Mouse (Mus musculus) CH12.LX (cell line): ENCODE results near the gene Jak2. TPM values are rescaled to one million over a fixed set of nuclear protein-coding genes. Genes with fewer than 3 reads are reported as not detected.

Source experiments
- DNase-seq: peaks from one replicate; pipeline ENCODE4 v3.0.0-alpha.2; 2013; ENCODE audit errors: extremely low read depth
- H3K27ac ChIP-seq: 2 replicates; pipeline ENCODE4 v1.5.1; 2012; ENCODE audit warnings: low read depth, mild to moderate bottlenecking, control low read depth, moderate library complexity; ENCODE audit not compliant: insufficient read depth
- H3K27me3 ChIP-seq: replicated peaks from 2 replicates; pipeline ENCODE3; 2012; ENCODE audit warnings: inconsistent platforms
- H3K36me3 ChIP-seq, 2 experiments: replicated peaks in 1 of 2; 2 replicates each; pipeline versions ENCODE3 to v1.6.1; 2012; ENCODE audit warnings: inconsistent platforms in 1 of 2, low read length in 1 of 2, mild to moderate bottlenecking in 1 of 2, mixed read lengths in 1 of 2, moderate library complexity in 1 of 2; ENCODE audit not compliant: control insufficient read depth in 1 of 2, insufficient read depth in 1 of 2
- H3K4me1 ChIP-seq, 2 experiments: 2 replicates each; pipeline ENCODE4 v1.6.1; 2012; ENCODE audit warnings: inconsistent platforms in 1 of 2, moderate library complexity in 1 of 2; ENCODE audit not compliant: insufficient read depth in 2 of 2, control insufficient read depth in 1 of 2
- H3K4me2 ChIP-seq: 2 replicates; pipeline ENCODE4 v1.6.1; 2012; ENCODE audit warnings: low read depth, mild to moderate bottlenecking, control low read depth; ENCODE audit not compliant: poor library complexity, insufficient read depth, severe bottlenecking
- H3K4me3 ChIP-seq, 3 experiments: fragments of 150-350 bp in 1 of 3; sonication (generic) in 1 of 3; replicated peaks in 1 of 3; 2 replicates each; pipeline versions ENCODE3 to v1.5.1; 2011 to 2012; ENCODE audit warnings: low read depth in 2 of 3, low read length in 2 of 3, mild to moderate bottlenecking in 2 of 3, moderate library complexity in 2 of 3, control low read depth in 1 of 3, improper control_type of control experiment in 1 of 3, inconsistent platforms in 1 of 3, mixed read lengths in 1 of 3; ENCODE audit not compliant: poor library complexity in 1 of 3
- H3K79me2 ChIP-seq: replicated peaks from 2 replicates; pipeline ENCODE4 v1.6.1; 2012; ENCODE audit warnings: mild to moderate bottlenecking, moderate library complexity; ENCODE audit not compliant: control insufficient read depth, poor library complexity, insufficient read depth, severe bottlenecking; ENCODE audit errors: extremely low read depth
- H3K9ac ChIP-seq: 2 replicates; pipeline ENCODE4 v1.6.1; 2012; ENCODE audit warnings: low read depth, mild to moderate bottlenecking, control low read depth, moderate library complexity; ENCODE audit not compliant: insufficient read depth
- H3K9me3 ChIP-seq: replicated peaks from 2 replicates; pipeline ENCODE3; 2012; ENCODE audit warnings: low read length, inconsistent platforms, mixed read lengths
- CTCF ChIP-seq, 2 experiments: IDR thresholded peaks in 1 of 2; conservative IDR thresholded peaks in 1 of 2; 2 replicates each; pipeline ENCODE4 v1.5.1; 2011 to 2012; ENCODE audit warnings: low read depth in 2 of 2, low read length in 2 of 2, improper control_type of control experiment in 1 of 2, inconsistent platforms in 1 of 2, mild to moderate bottlenecking in 1 of 2, moderate library complexity in 1 of 2
- EP300 ChIP-seq: IDR thresholded peaks from 2 replicates; pipeline ENCODE4 v1.6.1; 2011; ENCODE audit warnings: low read length, improper control_type of control experiment
- ETS1 ChIP-seq: conservative IDR thresholded peaks from 2 replicates; pipeline ENCODE4 v1.6.1; 2012; ENCODE audit warnings: low read depth, mild to moderate bottlenecking, inconsistent platforms, low read length, improper control_type of control experiment, moderate library complexity
- GABPA ChIP-seq: IDR thresholded peaks from 2 replicates; pipeline ENCODE4 v1.6.1; 2012; ENCODE audit warnings: low read depth, low read length, improper control_type of control experiment, inconsistent platforms; ENCODE audit not compliant: insufficient replicate concordance
- JUN ChIP-seq: IDR thresholded peaks from 2 replicates; pipeline ENCODE4 v1.6.1; 2011; ENCODE audit warnings: low read depth, mild to moderate bottlenecking, low read length, improper control_type of control experiment, moderate library complexity; ENCODE audit not compliant: insufficient read depth
- POLR2A ChIP-seq: IDR thresholded peaks from 2 replicates; pipeline ENCODE4 v1.6.1; 2011; ENCODE audit warnings: low read depth, mild to moderate bottlenecking, improper control_type of control experiment, low read length
- POLR2AphosphoS2 ChIP-seq: IDR thresholded peaks from 2 replicates; pipeline ENCODE4 v1.6.1; 2011; ENCODE audit warnings: low read depth, low read length, improper control_type of control experiment
- RAD21 ChIP-seq: IDR thresholded peaks from 2 replicates; pipeline ENCODE4 v1.6.1; 2011; ENCODE audit warnings: low read depth, mild to moderate bottlenecking, low read length, improper control_type of control experiment, moderate library complexity
- SMC3 ChIP-seq: IDR thresholded peaks from 2 replicates; pipeline ENCODE4 v1.6.1; 2011; ENCODE audit warnings: low read depth, low read length, improper control_type of control experiment
- TBP ChIP-seq: conservative IDR thresholded peaks from 2 replicates; pipeline ENCODE4 v1.6.1; 2011; ENCODE audit warnings: low read depth, low read length, improper control_type of control experiment
- ZC3H11A ChIP-seq: IDR thresholded peaks from 2 replicates; pipeline ENCODE4 v1.6.1; 2012; ENCODE audit warnings: low read depth, mild to moderate bottlenecking, inconsistent platforms, low read length, improper control_type of control experiment
- ZMIZ1 ChIP-seq: IDR thresholded peaks from 2 replicates; pipeline ENCODE4 v1.6.1; 2012; ENCODE audit warnings: low read depth, mild to moderate bottlenecking, inconsistent platforms, low read length, improper control_type of control experiment
- dilution Hi-C: fragments of 300-500 bp; cut with MboI; formaldehyde crosslinking; loops from 2 replicates; pipeline ENCODE4 v1.14.3; 2020; ENCODE audit warnings: low sequenced_read_pairs; ENCODE audit not compliant: extremely low pct_unique_long_range_greater_than_20kb, extremely low pct_ligation_motif_present
- in situ Hi-C: fragments of 300-500 bp; cut with MboI; formaldehyde crosslinking; loops from 3 replicates; pipeline ENCODE4 v1.14.3; 2019; ENCODE audit warnings: low sequenced_read_pairs, low pct_ligation_motif_present, low pct_unique_long_range_greater_than_20kb, mixed read lengths
- polyA plus RNA-seq: library from polyadenylated mRNA; unstranded; fragments of >175 nt; gene quantifications from 2 replicates; pipeline ENCODE4 v1.2.1, GENCODE M21; 2012; ENCODE audit warnings: low read depth; ENCODE audit not compliant: insufficient read length
- total RNA-seq, 2 experiments: library from RNA; depleted of rRNA; stranded (reverse); fragments of 300-350 nt in 1 of 2; fragments of >200 nt in 1 of 2; gene quantifications; 2 replicates each; pipeline ENCODE4 v1.2.3; 2012 to 2014

The Jak2 gene
- total and polyA plus RNA-seq, 3 experiments = 6.6 to 11.5 (median 8.4) TPM

DNA sequence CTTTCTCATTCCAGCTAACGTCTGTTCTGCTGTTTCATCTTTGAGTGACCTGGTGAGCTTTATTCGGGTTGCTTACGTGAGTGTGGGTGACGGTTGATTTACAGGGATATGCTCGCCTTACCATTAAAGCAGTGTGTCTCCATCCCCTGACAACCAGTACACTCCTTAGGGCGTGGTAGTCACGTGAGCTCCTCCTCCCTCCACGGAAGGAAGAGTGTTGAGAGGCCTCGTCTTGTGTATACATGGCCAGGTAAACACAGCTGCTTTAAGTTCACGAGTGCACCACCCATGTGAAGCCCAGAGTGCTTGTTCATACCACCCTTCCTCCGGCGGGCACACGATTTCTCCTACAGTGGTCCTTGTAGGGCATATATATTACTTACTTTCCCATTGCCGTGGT is 39.9 kb downstream of the Jak2 start:
- no peaks in the 10 kb centered on the region; a peak in 1 of 4 replicates for H3K4me1 ChIP-seq
- H3K4me3 ChIP-seq = no peak overlapping the region
- H3K4me2 ChIP-seq = no peak overlapping the region
- H3K27ac ChIP-seq = no peak overlapping the region
- TF ChIP-seq ZC3H11A (no peak), RAD21 (no peak), EP300 (no peak), POLR2AphosphoS2 (no peak), POLR2A (no peak), CTCF (conservative IDR thresholded peaks at IDR 0.05 in 1 of 2, IDR thresholded peaks at IDR 0.05 in 1 of 2; ENCODE audit: low read depth in 2 of 2, low read length in 2 of 2) (no peak), JUN (no peak), GABPA (no peak)
- TF ChIP-seq, all 38 proteins: peak for 0
- no peaks in the 10 kb centered on the region for H3K27me3 ChIP-seq
- dilution Hi-C loops = no loop called here
- H3K36me3 ChIP-seq = peaks cover 19 to 40% of the 10 kb centered on the region in 2 experiments
- no peak for DNase-seq
- no peaks in the 10 kb centered on the region for H3K79me2 ChIP-seq
- no peaks in the 10 kb centered on the region for H3K9me3 ChIP-seq
- in situ Hi-C loops = no loop called here
- H3K9ac ChIP-seq = no peak overlapping the region

DNA sequence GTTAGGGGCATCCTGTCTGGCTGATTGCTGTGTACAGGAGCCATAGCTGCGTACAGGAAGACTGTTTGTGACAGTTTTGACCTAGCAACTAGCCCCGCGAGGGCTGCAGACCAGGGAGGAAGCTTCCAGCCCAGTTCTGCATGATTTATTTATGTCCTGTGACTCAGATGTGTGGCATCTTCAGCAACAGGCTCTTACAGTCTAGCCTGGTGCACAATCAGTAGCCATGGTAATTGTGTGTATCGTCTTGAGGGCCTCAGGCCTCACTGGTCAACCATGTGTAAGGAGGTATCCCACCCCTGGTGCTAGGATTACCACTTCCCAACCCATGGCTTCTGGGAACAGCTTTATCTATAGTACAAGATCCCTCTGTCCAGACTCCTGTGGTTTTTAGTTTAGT is 40.9 kb downstream of the Jak2 start:
- Histone ChIP-seq H3K79me2 (no peaks in the 10 kb centered on the region), H3K9me3 (no peaks in the 10 kb centered on the region), H3K36me3 (peaks cover 19 to 37% of the 10 kb centered on the region in 2 experiments), H3K4me3 (no peak overlapping the region), H3K27ac (no peak overlapping the region), H3K4me2 (no peak overlapping the region), H3K27me3 (no peaks in the 10 kb centered on the region), H3K4me1 (no peaks in the 10 kb centered on the region; a peak in 1 of 4 replicates), H3K9ac (no peak overlapping the region)
- in situ Hi-C loops (no loop called here), dilution Hi-C loops (no loop called here)
- TF ChIP-seq TBP = no peak
- TF ChIP-seq ETS1 = no peak
- no peak for TF ChIP-seq SMC3
- DNase-seq = no peak

DNA sequence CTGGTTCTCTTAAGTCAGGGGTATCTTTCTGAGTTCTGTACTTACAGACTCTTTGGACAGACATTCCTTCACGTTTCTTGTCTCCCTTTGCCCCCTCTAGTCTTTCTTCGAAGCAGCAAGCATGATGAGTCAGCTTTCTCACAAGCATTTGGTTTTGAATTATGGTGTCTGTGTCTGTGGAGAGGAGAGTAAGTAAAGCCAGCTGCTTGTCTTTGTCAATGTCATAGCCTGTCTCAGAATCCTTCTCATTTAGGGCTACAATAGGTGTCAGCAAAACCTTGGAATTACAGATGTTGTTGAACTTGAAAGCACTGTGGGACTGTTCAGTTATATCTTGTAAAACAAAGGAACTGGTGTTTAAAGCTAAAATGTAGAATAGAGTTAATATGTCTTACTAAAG is 43.1 kb downstream of the Jak2 start:
- Histone ChIP-seq H3K9ac (no peak overlapping the region), H3K27me3 (no peaks in the 10 kb centered on the region), H3K4me1 (peaks cover 0 to 3% of the 10 kb centered on the region in 2 experiments; a peak in 1 of 4 replicates), H3K9me3 (no peaks in the 10 kb centered on the region), H3K4me3 (no peak overlapping the region), H3K4me2 (no peak overlapping the region), H3K36me3 (peaks cover 21 to 44% of the 10 kb centered on the region in 2 experiments), H3K79me2 (no peaks in the 10 kb centered on the region), H3K27ac (no peak overlapping the region)
- dilution Hi-C loops = no loop called here
- TF ChIP-seq TBP (no peak), ZMIZ1 (no peak)
- in situ Hi-C loops = no loop called here
- no peak for DNase-seq
